Mouse (Mus musculus) stomach, postnatal 0 days (tissue): ENCODE data around the gene Pilra.

Source experiments
- CTCF ChIP-seq: IDR thresholded peaks from 2 replicates; pipeline ENCODE4 v1.5.1; 2016; ENCODE audit warnings: antibody characterized with exemption, low read depth, mild to moderate bottlenecking, moderate library complexity
- EP300 ChIP-seq: optimal IDR thresholded peaks from 2 replicates; pipeline ENCODE3; 2016; ENCODE audit warnings: antibody characterized with exemption

- no peak for TF ChIP-seq EP300
- no peak for TF ChIP-seq CTCF
Measured at GRCm38 (mm10) chr5:137786109-137786942, 49.8 kb downstream of the Pilra start.
